ENCODE assay signal across 8 mouse cellular contexts in genomic region chr16:17222197-17222596, GRCm38 (mm10). TPM values are rescaled to one million over a fixed set of nuclear protein-coding genes. Genes with fewer than 3 reads are reported as not detected.
A peak's percentile ranks its signal among the peaks of the same experiment; 100 is the strongest.
DNase-seq lines count a peak whose midpoint lies in the region; ATAC-seq and TF ChIP-seq lines count a peak whose summit lies in the region.

No protein-coding gene starts in this region.

- no peak overlapping the region for H3K4me3 ChIP-seq in forebrain, embryonic 14.5 days (ENCODE audit: low read depth, low read length)
- H3K4me3 ChIP-seq in heart, postnatal 0 days (ENCODE audit: low read depth, low read length), result no peak overlapping the region
- no peak overlapping the region for H3K4me3 ChIP-seq in liver, embryonic 11.5 days (ENCODE audit: low read depth, low read length)
- no peak overlapping the region for H3K4me3 ChIP-seq in stomach, embryonic 14.5 days (ENCODE audit: low read depth, low read length)

- no peaks in the 10 kb centered on the region for H3K27me3 ChIP-seq in forebrain, embryonic 14.5 days (replicated peaks; ENCODE audit: control insufficient read depth, insufficient read depth, low read length)
- H3K27me3 ChIP-seq in heart, postnatal 0 days (ENCODE audit: control insufficient read depth, insufficient read depth, low read length), result no peaks in the 10 kb centered on the region
- H3K27me3 ChIP-seq in liver, embryonic 11.5 days (replicated peaks; ENCODE audit: control insufficient read depth, insufficient read depth, low read length), result 0 out of 2 replicates have a peak, but pooled peaks cover 2% of the 10 kb centered on the region
- H3K27me3 ChIP-seq in stomach, embryonic 14.5 days (ENCODE audit: control insufficient read depth, insufficient read depth, low read length), result no peaks in the 10 kb centered on the region

- H3K4me2 ChIP-seq in forebrain, embryonic 14.5 days (ENCODE audit: low read length), result no peak overlapping the region
- no peak overlapping the region for H3K4me2 ChIP-seq in heart, postnatal 0 days (ENCODE audit: low read depth, low read length)
- H3K4me2 ChIP-seq in liver, embryonic 11.5 days, result no peak overlapping the region
- no peak overlapping the region for H3K4me2 ChIP-seq in stomach, embryonic 14.5 days (replicated peaks; ENCODE audit: low read depth, low read length)

- no peaks in the 10 kb centered on the region for H3K36me3 ChIP-seq in forebrain, embryonic 14.5 days (ENCODE audit: control insufficient read depth, insufficient read depth, low read length)
- H3K36me3 ChIP-seq in heart, postnatal 0 days (replicated peaks; ENCODE audit: control insufficient read depth, insufficient read depth, low read length), result no peaks in the 10 kb centered on the region
- H3K36me3 ChIP-seq in liver, embryonic 11.5 days (ENCODE audit: control insufficient read depth, insufficient read depth, low read length), result no peaks in the 10 kb centered on the region
- no peaks in the 10 kb centered on the region for H3K36me3 ChIP-seq in stomach, embryonic 14.5 days (ENCODE audit: control insufficient read depth, insufficient read depth, low read length)

- DNase-seq in CD4-positive, CD25-positive, alpha-beta regulatory T cell, adult 2 months (ENCODE audit: low read depth, low spot score), result peak; percentile 89
- peak; percentile 78 for DNase-seq in c-Kit-positive CD71-positive TER-119-positive erythroid progenitor cells, embryonic 14.5 days (ENCODE audit: low spot score)
- peak; percentile 78 for DNase-seq in forebrain, embryonic 14.5 days (ENCODE audit: low spot score)
- DNase-seq in heart, postnatal 0 days (ENCODE audit: low spot score), result peak; percentile 93
- peak; percentile 97 for DNase-seq in kidney, postnatal 14 days
- peak; percentile 96 for DNase-seq in liver, embryonic 11.5 days (ENCODE audit: low spot score)
- peak; percentile 93 for DNase-seq in naive thymus-derived CD4-positive, alpha-beta T cell, adult 2 months (ENCODE audit: low read depth)

- TF ChIP-seq CTCF in heart, postnatal 0 days (IDR thresholded peaks at IDR 0.05; ENCODE audit: low read depth), result no peak

- no peak for TF ChIP-seq EP300 in heart, postnatal 0 days (IDR thresholded peaks at IDR 0.05; ENCODE audit: low read depth)

- peak; percentile 100 for ATAC-seq in forebrain, embryonic 14.5 days
- ATAC-seq in heart, postnatal 0 days (ENCODE audit: insufficient read depth, low read depth), result peak; percentile 100
- ATAC-seq in liver, embryonic 11.5 days (replicated peaks; ENCODE audit: low FRiP score), result peak; percentile 100
- ATAC-seq in stomach, embryonic 14.5 days (ENCODE audit: insufficient number of reproducible peaks, insufficient read depth, low FRiP score, low read depth), result peak; percentile 100

- H3K27ac ChIP-seq in forebrain, embryonic 14.5 days (ENCODE audit: low read depth, low read length), result no peak overlapping the region
- H3K27ac ChIP-seq in heart, postnatal 0 days (ENCODE audit: low read depth), result no peak overlapping the region
- H3K27ac ChIP-seq in liver, embryonic 11.5 days (ENCODE audit: low read depth, low read length), result no peak overlapping the region
- H3K27ac ChIP-seq in stomach, embryonic 14.5 days (ENCODE audit: low read length), result no peak overlapping the region

- no peak overlapping the region for H3K9ac ChIP-seq in forebrain, embryonic 14.5 days (ENCODE audit: low read length)
- no peak overlapping the region for H3K9ac ChIP-seq in heart, postnatal 0 days (replicated peaks; ENCODE audit: low read depth, low read length)
- no peak overlapping the region for H3K9ac ChIP-seq in liver, embryonic 11.5 days (ENCODE audit: low read depth, low read length)
- H3K9ac ChIP-seq in stomach, embryonic 14.5 days (replicated peaks; ENCODE audit: low read depth, low read length), result no peak overlapping the region

- no peaks in the 10 kb centered on the region for H3K9me3 ChIP-seq in forebrain, embryonic 14.5 days (replicated peaks; ENCODE audit: control insufficient read depth, low read length)
- H3K9me3 ChIP-seq in heart, postnatal 0 days (replicated peaks; ENCODE audit: control insufficient read depth, low read length), result no peaks in the 10 kb centered on the region
- H3K9me3 ChIP-seq in liver, embryonic 11.5 days (ENCODE audit: control insufficient read depth, low read length), result no peaks in the 10 kb centered on the region
- no peaks in the 10 kb centered on the region for H3K9me3 ChIP-seq in stomach, embryonic 14.5 days (ENCODE audit: control insufficient read depth, low read depth, low read length)

- WGBS in forebrain, embryonic 14.5 days, result 48% methylated on average over 25 of the region's 25 CpGs
- 36% methylated on average over 25 of the region's 25 CpGs for WGBS in heart, postnatal 0 days
- 39% methylated on average over 25 of the region's 25 CpGs for WGBS in liver, embryonic 11.5 days
- 39% methylated on average over 25 of the region's 25 CpGs for WGBS in stomach, embryonic 14.5 days

- no peaks in the 10 kb centered on the region for H3K4me1 ChIP-seq in forebrain, embryonic 14.5 days (ENCODE audit: control insufficient read depth, insufficient read depth, low read length)
- peaks cover 4% of the 10 kb centered on the region; the same call in 1 of the 2 replicates for H3K4me1 ChIP-seq in heart, postnatal 0 days (ENCODE audit: control insufficient read depth, insufficient read depth)
- H3K4me1 ChIP-seq in liver, embryonic 11.5 days (replicated peaks; ENCODE audit: control insufficient read depth, insufficient read depth, low read length), result peaks cover 13% of the 10 kb centered on the region
- 0 out of 2 replicates have a peak, but pooled peaks cover 4% of the 10 kb centered on the region for H3K4me1 ChIP-seq in stomach, embryonic 14.5 days (ENCODE audit: control insufficient read depth, insufficient read depth, low read length)

RNA-seq across cellular contexts. Expression of gene Hic2, which starts 11.2 kb away (rescaled TPM):
- 2.9 and 4.2 TPM in 2 replicates for polyA plus RNA-seq in forebrain, embryonic 14.5 days (2014; fragmentation: Nextera tagmentation; extraction: Ambion mirVana)
- total RNA-seq in heart, postnatal 0 days (2014; rRNA removed; ENCODE audit: low replicate concordance), result 8.0 and 14.7 TPM in 2 replicates
- polyA plus RNA-seq in heart, postnatal 0 days (2015; fragmentation: Nextera tagmentation; extraction: Ambion mirVana), result 2.9 and 3.0 TPM in 2 replicates
- polyA plus RNA-seq in liver, embryonic 11.5 days (2014; fragmentation: Nextera tagmentation; extraction: Ambion mirVana), result 7.0 and 8.3 TPM in 2 replicates
- polyA plus RNA-seq in stomach, embryonic 14.5 days (2014; fragmentation: Nextera tagmentation; extraction: Ambion mirVana), result 4.8 and 5.2 TPM in 2 replicates

RNA-seq across cellular contexts. Expression of gene Rimbp3, which starts 13.8 kb away (rescaled TPM):
- 1.1 and 1.2 TPM in 2 replicates for polyA plus RNA-seq in forebrain, embryonic 14.5 days (2014; fragmentation: Nextera tagmentation; extraction: Ambion mirVana)
- total RNA-seq in heart, postnatal 0 days (2014; rRNA removed; ENCODE audit: low replicate concordance), result 0.15 and 0.61 TPM in 2 replicates
- 0.11 and 0.14 TPM in 2 replicates for polyA plus RNA-seq in heart, postnatal 0 days (2015; fragmentation: Nextera tagmentation; extraction: Ambion mirVana)
- 0.18 and 0.45 TPM in 2 replicates for polyA plus RNA-seq in liver, embryonic 11.5 days (2014; fragmentation: Nextera tagmentation; extraction: Ambion mirVana)
- polyA plus RNA-seq in stomach, embryonic 14.5 days (2014; fragmentation: Nextera tagmentation; extraction: Ambion mirVana), result 0.65 and 0.69 TPM in 2 replicates

RNA-seq across cellular contexts. Expression of gene Ube2l3, which starts 19.7 kb away (rescaled TPM):
- 317 and 319 TPM in 2 replicates for polyA plus RNA-seq in forebrain, embryonic 14.5 days (2014; fragmentation: Nextera tagmentation; extraction: Ambion mirVana)
- total RNA-seq in heart, postnatal 0 days (2014; rRNA removed; ENCODE audit: low replicate concordance), result 62.5 and 79.2 TPM in 2 replicates
- 254 and 255 TPM in 2 replicates for polyA plus RNA-seq in heart, postnatal 0 days (2015; fragmentation: Nextera tagmentation; extraction: Ambion mirVana)
- polyA plus RNA-seq in liver, embryonic 11.5 days (2014; fragmentation: Nextera tagmentation; extraction: Ambion mirVana), result 369 and 377 TPM in 2 replicates
- polyA plus RNA-seq in stomach, embryonic 14.5 days (2014; fragmentation: Nextera tagmentation; extraction: Ambion mirVana), result 325 and 353 TPM in 2 replicates

RNA-seq across cellular contexts. Expression of gene Tmem191c, which starts 53.7 kb away (rescaled TPM):
- polyA plus RNA-seq in forebrain, embryonic 14.5 days (2014; fragmentation: Nextera tagmentation; extraction: Ambion mirVana), result 6.6 and 12.4 TPM in 2 replicates
- total RNA-seq in heart, postnatal 0 days (2014; rRNA removed; ENCODE audit: low replicate concordance), result 10.8 and 12.7 TPM in 2 replicates
- polyA plus RNA-seq in heart, postnatal 0 days (2015; fragmentation: Nextera tagmentation; extraction: Ambion mirVana), result 8.0 and 9.1 TPM in 2 replicates
- polyA plus RNA-seq in liver, embryonic 11.5 days (2014; fragmentation: Nextera tagmentation; extraction: Ambion mirVana), result 5.0 and 7.7 TPM in 2 replicates
- polyA plus RNA-seq in stomach, embryonic 14.5 days (2014; fragmentation: Nextera tagmentation; extraction: Ambion mirVana), result 11.7 and 11.8 TPM in 2 replicates
